Mouse (Mus musculus): ENCODE measurements around the gene Akap4.

The Akap4 gene

GRCm38 (mm10) chrX:7067219-7067618 is at the start of gene Akap4:
Gene Akap4 (plus strand): TSS chrX:7067519.
- no peak for DNase-seq (ENCODE audit: low read depth, low spot score)

DNA sequence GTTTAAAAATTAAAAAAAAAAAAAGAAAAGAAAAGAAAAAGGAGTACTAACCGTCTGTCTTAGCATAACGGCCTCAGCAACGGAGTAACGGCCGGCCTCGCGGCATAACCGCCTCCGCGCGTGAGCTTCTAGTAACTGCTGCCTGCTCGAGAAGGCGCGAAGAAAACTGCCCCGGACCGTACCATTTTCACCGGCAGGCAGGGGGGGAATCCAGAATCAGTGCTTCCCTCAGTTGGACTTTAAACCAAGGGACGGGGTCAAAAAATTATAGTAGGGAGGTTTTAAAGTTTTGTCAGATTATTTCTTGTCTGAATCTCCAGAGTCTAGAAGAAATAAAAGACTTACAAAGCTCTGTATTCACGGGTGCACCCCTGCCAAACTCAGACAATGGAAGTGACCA is 25.8 kb upstream of the Akap4 start, which contains the start of gene Ccnb3:
Gene Ccnb3, minus strand, starts transcription at position 101 of the 400 bp plus-strand sequence.
- DNase-seq (ENCODE audit: low read depth, low spot score): no peak

- DNase-seq (ENCODE audit: low read depth, low spot score): no peak
Measured at GRCm38 (mm10) chrX:7057056-7057455, 10.3 kb upstream of the Akap4 start.

GRCm38 (mm10) chrX:7057634-7058033 is 9.7 kb upstream of the Akap4 start:
- no peak for DNase-seq (ENCODE audit: low read depth, low spot score)

- DNase-seq (ENCODE audit: low read depth, low spot score): no peak
Measured at GRCm38 (mm10) chrX:7064109-7064508, 3.2 kb upstream of the Akap4 start.

GRCm38 (mm10) chrX:7068002-7068401 is 683 bp downstream of the Akap4 start:
- DNase-seq (ENCODE audit: low read depth, low spot score): no peak

DNA sequence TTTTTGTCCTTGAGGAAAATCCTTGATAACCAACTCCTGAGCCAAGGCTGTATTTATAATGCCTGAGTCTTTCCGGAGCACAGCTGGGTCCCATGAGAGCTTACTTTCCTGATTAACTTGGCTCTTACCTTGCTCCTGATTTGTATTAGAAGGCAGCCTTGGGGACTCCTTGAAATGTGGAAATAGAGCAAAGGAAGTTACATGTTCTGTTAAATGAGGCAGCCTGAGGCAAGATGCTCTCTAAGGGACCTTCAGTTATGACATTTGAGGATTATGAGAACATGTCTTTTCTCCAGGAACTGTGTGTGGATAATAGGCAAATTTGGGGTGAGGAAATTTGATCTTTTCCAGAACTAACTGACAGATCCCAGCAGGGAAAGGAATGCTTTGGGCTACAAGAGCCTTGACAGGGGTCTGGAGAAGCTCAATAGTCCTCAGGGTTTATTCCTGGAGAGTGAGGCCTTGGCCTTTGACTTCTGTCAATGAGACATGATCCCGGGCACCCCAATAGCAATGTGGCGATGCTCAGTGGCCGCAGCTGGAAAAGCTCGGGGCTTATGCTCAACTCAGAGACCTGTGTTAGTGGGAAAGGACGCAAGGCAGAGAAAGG is 12.6 kb downstream of the Akap4 start:
- DNase-seq (ENCODE audit: low read depth, low spot score): no peak

DNA sequence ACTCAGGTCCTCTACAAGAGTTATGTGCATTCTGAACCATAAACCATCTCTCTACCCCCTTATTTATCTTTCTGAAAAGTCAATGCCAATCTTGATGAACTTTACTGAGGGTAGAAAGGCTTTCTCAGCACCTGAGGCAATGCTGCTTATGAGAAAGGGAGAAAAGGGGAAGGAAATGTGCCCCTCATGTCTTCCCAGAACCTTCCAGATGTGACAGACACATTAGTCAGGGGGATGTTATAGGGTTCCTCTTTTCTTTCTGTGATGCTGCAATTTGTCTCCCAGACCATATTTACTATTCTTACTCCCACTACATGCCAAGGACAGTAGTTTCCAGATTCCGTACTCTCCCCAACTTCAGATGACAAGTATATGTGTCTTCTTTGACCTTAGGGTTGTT is 18.6 kb downstream of the Akap4 start:
- no peak for DNase-seq (ENCODE audit: low read depth, low spot score)

GRCm38 (mm10) chrX:7090323-7090722 is 23.0 kb downstream of the Akap4 start:
- no peak for DNase-seq (ENCODE audit: low read depth, low spot score)

DNA sequence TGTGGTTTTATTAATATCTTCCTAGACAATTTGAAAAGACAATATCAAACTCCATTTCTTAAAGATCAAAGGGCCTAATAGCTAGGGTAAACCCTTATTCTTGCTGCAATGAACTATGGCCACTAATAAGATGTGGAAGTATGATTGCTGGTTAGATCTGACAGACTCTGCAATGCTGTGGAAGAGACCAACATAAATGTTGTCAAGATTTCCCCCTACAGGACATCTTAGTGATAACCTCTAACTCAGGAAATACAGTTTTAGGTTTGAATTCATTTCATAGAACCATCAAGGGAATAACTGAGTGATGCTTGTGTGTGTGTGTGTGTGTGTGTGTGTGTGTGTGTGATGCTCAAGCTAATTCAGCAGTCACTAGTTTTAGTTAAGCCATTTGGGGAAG is 35.0 kb downstream of the Akap4 start:
- DNase-seq (ENCODE audit: low read depth, low spot score): no peak

- DNase-seq (ENCODE audit: low read depth, low spot score): no peak
Measured at GRCm38 (mm10) chrX:7114885-7115284, 47.6 kb downstream of the Akap4 start.

- no peak for DNase-seq (ENCODE audit: low read depth, low spot score)
Measured at GRCm38 (mm10) chrX:7121618-7122280, 54.4 kb downstream of the Akap4 start.

Measured in embryo, embryonic 11.5 days (tissue).